Comparison of ENCODE assay signal across 22 mouse cellular contexts in genomic region chr12:118719878-118720573, GRCm38 (mm10).
DNase-seq lines count a peak whose midpoint lies in the region; ATAC-seq lines count a peak whose summit lies in the region.
"Had no signal": no experiment of that assay in that cellular context is flagged by ENCODE, and none has a peak within 500 bp of the region (broad histone marks: within the 10 kb centered on the region; RNA-seq: fewer than 3 reads in every experiment).

No protein-coding gene starts in this region.

- no peak overlapping the region for H3K9ac ChIP-seq in embryonic facial prominence, embryonic 14.5 days (ENCODE audit: low read depth, low read length)
- H3K9ac ChIP-seq: heart, embryonic 13.5 days; hindbrain, embryonic 14.5 days; intestine, embryonic 15.5 days; limb, embryonic 12.5 days; liver, embryonic 13.5 days; neural tube, embryonic 13.5 days had no signal

- no peaks in the 10 kb centered on the region for H3K9me3 ChIP-seq in embryonic facial prominence, embryonic 14.5 days (ENCODE audit: control insufficient read depth, low read length)
- H3K9me3 ChIP-seq in embryonic facial prominence, embryonic 10.5 days, result no peaks in the 10 kb centered on the region
- H3K9me3 ChIP-seq: heart, embryonic 13.5 days; intestine, embryonic 15.5 days; limb, embryonic 12.5 days; liver, embryonic 13.5 days; neural tube, embryonic 13.5 days had no signal

- peak; percentile 19 for DNase-seq in embryonic facial prominence, embryonic 14.5 days (ENCODE audit: low spot score)
- DNase-seq in embryonic facial prominence, embryonic 10.5 days (ENCODE audit: low spot score), result no peak
- DNase-seq in 3T3-L1 (ENCODE audit: low read depth, low spot score), result peak; percentile 38
- DNase-seq in brain, embryonic 18.5 days (ENCODE audit: low read depth, low spot score), result peak; percentile 43
- DNase-seq in thymus, postnatal 4 days, result no peak
- no peak for DNase-seq in cerebellum, postnatal 25 days
- no peak for DNase-seq in urinary bladder, adult 2 months (ENCODE audit: low spot score)
- DNase-seq: cerebellum, postnatal 10 days; embryo, embryonic 11 days; gastrocnemius, adult 2 months; kidney, postnatal 4 days; liver, embryonic 13.5 days; right cerebral cortex, postnatal 25 days; thymus, postnatal 36 days had no signal

- H3K36me3 ChIP-seq in embryonic facial prominence, embryonic 14.5 days (ENCODE audit: control insufficient read depth, insufficient read depth, low read length), result no peaks in the 10 kb centered on the region
- H3K36me3 ChIP-seq in embryonic facial prominence, embryonic 10.5 days (replicated peaks), result no peaks in the 10 kb centered on the region
- H3K36me3 ChIP-seq: heart, embryonic 13.5 days; intestine, embryonic 15.5 days; limb, embryonic 12.5 days; liver, embryonic 13.5 days; neural tube, embryonic 13.5 days had no signal

- H3K4me3 ChIP-seq in embryonic facial prominence, embryonic 14.5 days (ENCODE audit: low read depth, low read length), result no peak overlapping the region
- H3K4me3 ChIP-seq in embryonic facial prominence, embryonic 10.5 days, result no peak overlapping the region
- H3K4me3 ChIP-seq: gastrocnemius, adult 2 months; heart, embryonic 13.5 days; intestine, embryonic 15.5 days; limb, embryonic 12.5 days; liver, embryonic 13.5 days; neural tube, embryonic 13.5 days had no signal

- no peak overlapping the region for H3K27ac ChIP-seq in embryonic facial prominence, embryonic 14.5 days (replicated peaks; ENCODE audit: low read depth, low read length)
- H3K27ac ChIP-seq in embryonic facial prominence, embryonic 10.5 days (replicated peaks), result no peak overlapping the region
- H3K27ac ChIP-seq: gastrocnemius, adult 2 months; heart, embryonic 13.5 days; hindbrain, embryonic 14.5 days; intestine, embryonic 15.5 days; limb, embryonic 12.5 days; liver, embryonic 13.5 days; macrophage; neural tube, embryonic 13.5 days had no signal

- H3K27me3 ChIP-seq in embryonic facial prominence, embryonic 14.5 days (replicated peaks; ENCODE audit: control insufficient read depth, insufficient read depth, low read length), result no peaks in the 10 kb centered on the region
- H3K27me3 ChIP-seq in embryonic facial prominence, embryonic 10.5 days (replicated peaks; ENCODE audit: low read depth, poor library complexity, severe bottlenecking), result no peaks in the 10 kb centered on the region
- H3K27me3 ChIP-seq: CH12.LX; heart, embryonic 13.5 days; intestine, embryonic 15.5 days; limb, embryonic 12.5 days; liver, embryonic 13.5 days had no signal

- H3K4me2 ChIP-seq in embryonic facial prominence, embryonic 14.5 days (ENCODE audit: low read depth, low read length), result no peak overlapping the region
- H3K4me2 ChIP-seq: heart, embryonic 13.5 days; hindbrain, embryonic 14.5 days; intestine, embryonic 15.5 days; limb, embryonic 12.5 days; liver, embryonic 13.5 days; neural tube, embryonic 13.5 days had no signal

- H3K4me1 ChIP-seq in embryonic facial prominence, embryonic 14.5 days (ENCODE audit: control insufficient read depth, insufficient read depth, low read length), result no peaks in the 10 kb centered on the region
- H3K4me1 ChIP-seq in embryonic facial prominence, embryonic 10.5 days, result no peaks in the 10 kb centered on the region
- H3K4me1 ChIP-seq: heart, embryonic 13.5 days; intestine, embryonic 15.5 days; limb, embryonic 12.5 days; liver, embryonic 13.5 days; neural tube, embryonic 13.5 days had no signal

- ATAC-seq in embryonic facial prominence, embryonic 14.5 days (ENCODE audit: low read depth), result no peak
- peak; percentile 40; the same call in 1 of the 2 replicates for ATAC-seq in granulocyte monocyte progenitor cell, adult 5-6 weeks (replicated peaks; ENCODE audit: poor library complexity, severe bottlenecking)
- ATAC-seq: intestine, embryonic 15.5 days had no signal

- WGBS in embryonic facial prominence, embryonic 14.5 days, result 67% methylated on average over 4 of the region's 4 CpGs
- WGBS in embryonic facial prominence, embryonic 10.5 days, result 72% methylated on average over 4 of the region's 4 CpGs

Comparison
In these comparisons a context has a peak if more than half of its experiments do, and no peak if none do; other contexts are left out.
1. DNase-seq: peak in embryonic facial prominence, embryonic 14.5 days (single experiment), 3T3-L1 (single experiment) and brain, embryonic 18.5 days (single experiment); none in embryonic facial prominence, embryonic 10.5 days (single experiment), thymus, postnatal 4 days (single experiment), cerebellum, postnatal 25 days (0 of 2) and urinary bladder, adult 2 months (single experiment).